Mouse (Mus musculus): ENCODE measurements around the gene Lrig3. TPM values are rescaled to one million over a fixed set of nuclear protein-coding genes. Genes with fewer than 3 reads are reported as not detected.

Gene Lrig3
- polyA plus RNA-seq, 1 experiment: not detected

DNA sequence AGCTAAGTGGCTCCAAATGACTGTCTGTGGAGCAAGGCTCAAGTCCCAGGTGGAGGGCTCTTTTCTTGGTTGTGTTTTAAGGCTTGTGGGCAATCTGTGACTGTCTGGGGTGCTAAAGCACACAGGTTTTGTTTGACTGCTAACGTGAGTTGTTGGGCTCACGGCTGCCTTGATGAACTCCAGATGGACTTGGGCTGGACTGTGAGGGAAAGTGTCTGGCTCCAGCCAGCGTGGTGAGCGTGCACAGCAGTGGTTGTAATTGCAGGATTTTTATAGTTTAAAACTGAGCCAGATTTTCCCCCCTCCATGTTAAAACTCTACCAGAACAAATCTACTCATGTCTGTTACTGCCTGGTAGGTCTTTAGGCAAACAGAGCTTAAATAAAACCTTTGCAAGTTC lies 4.5 kb downstream of the Lrig3 start:
- no peaks in the 10 kb centered on the region for H3K36me3 ChIP-seq (ENCODE audit: control insufficient read depth)
- peaks cover 28% of the 10 kb centered on the region for H3K27me3 ChIP-seq (ENCODE audit: control insufficient read depth)
- H3K9me3 ChIP-seq (ENCODE audit: control insufficient read depth, low read length): no peaks in the 10 kb centered on the region
- TF ChIP-seq GATA1 (IDR thresholded peaks at IDR 0.05; ENCODE audit: low read length) (no peak), TAL1 (IDR thresholded peaks at IDR 0.05; ENCODE audit: low read length) (no peak)
- H3K4me1 ChIP-seq (ENCODE audit: control insufficient read depth): peaks cover 2% of the 10 kb centered on the region
- H3K4me3 ChIP-seq (replicated peaks): no peak overlapping the region

DNA sequence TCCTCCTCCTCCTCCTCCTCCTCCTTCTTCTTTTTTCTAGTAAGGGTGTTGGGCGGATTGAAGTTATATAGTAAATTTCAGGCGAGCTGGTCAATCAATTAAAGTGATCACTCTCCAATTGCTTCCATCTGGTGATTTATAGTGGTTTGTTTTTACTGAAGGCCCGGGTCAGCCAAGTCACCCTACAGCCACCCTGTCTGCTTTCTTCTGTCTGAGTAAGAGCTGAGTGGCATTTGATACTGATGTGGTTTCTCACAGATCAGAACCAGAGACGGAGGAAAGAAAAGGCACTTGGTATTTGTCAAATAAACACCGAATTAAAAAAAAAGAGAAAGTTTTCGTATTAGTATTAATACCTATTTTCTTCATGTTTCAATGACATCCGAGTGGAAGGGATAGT lies 7.8 kb downstream of the Lrig3 start:
- no peak for TF ChIP-seq GATA1 (IDR thresholded peaks at IDR 0.05; ENCODE audit: low read length)
- TF ChIP-seq TAL1 (IDR thresholded peaks at IDR 0.05; ENCODE audit: low read length): no peak
- H3K9me3 ChIP-seq (ENCODE audit: control insufficient read depth, low read length): no peaks in the 10 kb centered on the region
- no peak overlapping the region for H3K4me3 ChIP-seq (replicated peaks)
- no peaks in the 10 kb centered on the region for H3K36me3 ChIP-seq (ENCODE audit: control insufficient read depth)
- H3K4me1 ChIP-seq (ENCODE audit: control insufficient read depth): no peaks in the 10 kb centered on the region
- H3K27me3 ChIP-seq (ENCODE audit: control insufficient read depth): no peaks in the 10 kb centered on the region

DNA sequence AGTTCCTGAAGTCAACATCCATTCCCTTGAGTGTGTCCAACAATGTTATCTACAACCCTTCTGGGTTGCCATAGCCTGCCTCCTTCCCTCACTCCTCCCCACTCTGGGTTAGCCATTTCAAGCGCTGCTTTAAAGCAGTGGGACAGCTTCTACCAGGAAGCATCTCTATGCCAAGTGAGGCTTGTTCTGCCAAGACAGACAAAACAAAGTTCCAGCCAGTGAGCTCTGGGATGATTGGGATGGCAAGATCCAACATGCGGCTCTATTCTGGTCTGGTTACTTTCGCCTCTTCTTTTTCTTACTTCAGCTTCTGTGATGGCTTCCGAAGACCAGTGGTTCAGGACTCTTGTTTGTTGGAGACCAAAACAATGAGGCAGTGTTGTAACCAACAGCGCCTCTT lies 16.0 kb downstream of the Lrig3 start:
- Histone ChIP-seq H3K36me3 (ENCODE audit: control insufficient read depth) (no peaks in the 10 kb centered on the region), H3K27me3 (ENCODE audit: control insufficient read depth) (no peaks in the 10 kb centered on the region), H3K4me1 (ENCODE audit: control insufficient read depth) (no peaks in the 10 kb centered on the region), H3K9me3 (ENCODE audit: control insufficient read depth, low read length) (peaks cover 17% of the 10 kb centered on the region), H3K4me3 (replicated peaks) (no peak overlapping the region)
- no peak for TF ChIP-seq GATA1 (IDR thresholded peaks at IDR 0.05; ENCODE audit: low read length)
- no peak for TF ChIP-seq TAL1 (IDR thresholded peaks at IDR 0.05; ENCODE audit: low read length)

DNA sequence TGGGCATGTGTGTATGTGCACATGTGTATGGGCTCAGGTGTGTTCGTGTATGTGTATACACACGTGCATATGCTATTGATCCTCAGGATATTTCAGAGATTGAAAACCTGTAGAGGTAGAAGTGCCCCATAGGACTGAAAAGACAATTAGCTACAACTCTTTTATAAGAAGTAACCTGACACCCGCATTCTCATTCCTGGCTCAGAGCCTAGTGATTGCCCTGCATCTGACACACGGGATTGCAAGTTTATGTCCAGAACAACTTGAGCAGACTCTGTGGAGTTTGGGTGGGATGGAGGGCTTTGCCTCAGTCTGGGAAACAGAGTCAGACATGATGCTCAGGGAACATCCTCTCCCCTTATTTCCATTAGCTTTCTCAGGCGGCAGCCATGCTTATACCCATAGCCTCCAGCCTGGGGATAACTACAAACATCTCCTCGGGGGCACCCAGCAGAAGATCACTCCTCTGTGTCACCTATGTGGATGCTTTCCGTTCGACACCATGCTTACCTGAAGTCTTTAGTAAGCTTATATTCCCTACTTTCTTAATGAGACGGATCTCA lies 18.6 kb downstream of the Lrig3 start:
- Histone ChIP-seq H3K27me3 (ENCODE audit: control insufficient read depth) (no peaks in the 10 kb centered on the region), H3K9me3 (ENCODE audit: control insufficient read depth, low read length) (peaks cover 30% of the 10 kb centered on the region), H3K36me3 (ENCODE audit: control insufficient read depth) (no peaks in the 10 kb centered on the region), H3K4me1 (ENCODE audit: control insufficient read depth) (no peaks in the 10 kb centered on the region), H3K4me3 (replicated peaks) (no peak overlapping the region)
- TF ChIP-seq TAL1 (IDR thresholded peaks at IDR 0.05; ENCODE audit: low read length): no peak

DNA sequence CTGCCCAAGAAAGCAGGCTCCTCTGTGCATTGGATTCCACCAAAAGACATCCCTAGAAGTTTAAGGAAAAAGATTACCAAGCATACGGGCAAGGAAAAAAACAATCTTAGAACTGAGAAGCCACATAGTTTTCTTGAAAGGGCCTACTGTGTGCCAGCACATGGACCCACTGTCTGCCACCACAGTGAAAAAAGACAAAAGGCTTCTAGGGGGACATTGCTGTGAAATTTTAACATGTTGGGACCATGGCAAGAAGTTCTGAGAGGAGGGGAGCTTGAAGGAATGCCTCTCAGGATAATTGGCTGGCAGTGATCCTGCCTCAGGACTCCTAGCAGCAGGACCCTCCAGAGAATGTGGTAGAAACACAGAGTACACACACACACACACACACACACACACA lies 19.8 kb downstream of the Lrig3 start:
- no peak for TF ChIP-seq TAL1 (IDR thresholded peaks at IDR 0.05; ENCODE audit: low read length)
- Histone ChIP-seq H3K27me3 (ENCODE audit: control insufficient read depth) (no peaks in the 10 kb centered on the region), H3K36me3 (ENCODE audit: control insufficient read depth) (no peaks in the 10 kb centered on the region), H3K4me3 (replicated peaks) (no peak overlapping the region), H3K4me1 (ENCODE audit: control insufficient read depth) (no peaks in the 10 kb centered on the region), H3K9me3 (ENCODE audit: control insufficient read depth, low read length) (peaks cover 30% of the 10 kb centered on the region)

DNA sequence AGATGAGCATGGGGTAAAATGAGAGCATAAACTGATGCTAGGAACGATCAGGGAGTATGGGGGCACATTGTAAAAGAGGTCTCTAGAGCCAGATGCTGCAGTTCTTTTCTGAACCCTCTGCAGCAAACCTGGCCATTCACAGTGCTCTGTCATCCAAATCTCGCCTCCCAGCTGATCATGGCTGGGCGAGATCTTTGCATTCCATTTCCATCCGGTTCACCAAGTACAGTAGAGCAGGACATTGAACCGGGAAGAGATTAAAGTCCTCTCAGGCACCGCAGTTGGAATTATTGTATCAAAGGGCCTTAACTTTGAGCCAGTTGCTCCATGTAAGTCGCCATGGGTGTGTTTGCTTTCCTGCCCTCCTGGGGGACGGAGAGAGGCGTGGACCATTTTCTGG lies 20.5 kb downstream of the Lrig3 start:
- no peaks in the 10 kb centered on the region for H3K27me3 ChIP-seq (ENCODE audit: control insufficient read depth)
- H3K9me3 ChIP-seq (ENCODE audit: control insufficient read depth, low read length): peaks cover 27% of the 10 kb centered on the region
- TF ChIP-seq TAL1 (IDR thresholded peaks at IDR 0.05; ENCODE audit: low read length) (no peak), GATA1 (IDR thresholded peaks at IDR 0.05; ENCODE audit: low read length) (no peak)

DNA sequence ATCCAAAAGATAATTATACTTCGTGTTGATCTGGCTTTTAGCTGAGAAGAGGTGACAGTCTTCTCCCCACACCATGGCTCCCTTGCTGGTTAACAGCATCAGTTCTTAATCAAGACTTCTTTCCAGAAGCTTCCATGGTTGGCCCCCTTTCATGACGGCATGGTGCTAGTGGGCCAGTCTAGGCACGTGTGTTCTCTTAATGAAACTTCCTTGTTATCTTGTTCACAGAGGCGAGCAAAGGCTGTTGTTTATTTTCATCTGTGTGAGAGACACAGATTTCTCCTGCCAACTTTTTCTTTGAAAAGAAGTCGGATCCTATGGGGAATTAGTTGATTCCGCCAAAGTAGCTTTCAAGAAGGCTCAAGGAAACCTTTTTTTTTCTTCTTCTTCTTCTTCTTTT lies 21.3 kb downstream of the Lrig3 start:
- H3K27me3 ChIP-seq (ENCODE audit: control insufficient read depth): no peaks in the 10 kb centered on the region
- H3K4me1 ChIP-seq (ENCODE audit: control insufficient read depth): no peaks in the 10 kb centered on the region
- no peak overlapping the region for H3K4me3 ChIP-seq (replicated peaks)
- no peaks in the 10 kb centered on the region for H3K36me3 ChIP-seq (ENCODE audit: control insufficient read depth)
- H3K9me3 ChIP-seq (ENCODE audit: control insufficient read depth, low read length): peaks cover 27% of the 10 kb centered on the region
- TF ChIP-seq TAL1 (IDR thresholded peaks at IDR 0.05; ENCODE audit: low read length) (no peak), GATA1 (IDR thresholded peaks at IDR 0.05; ENCODE audit: low read length) (no peak)

More for the DNA sequence above, 20.5 kb downstream of the Lrig3 start:
- no peak overlapping the region for H3K4me3 ChIP-seq (replicated peaks)
- H3K4me1 ChIP-seq (ENCODE audit: control insufficient read depth): no peaks in the 10 kb centered on the region
- no peaks in the 10 kb centered on the region for H3K36me3 ChIP-seq (ENCODE audit: control insufficient read depth)

DNA sequence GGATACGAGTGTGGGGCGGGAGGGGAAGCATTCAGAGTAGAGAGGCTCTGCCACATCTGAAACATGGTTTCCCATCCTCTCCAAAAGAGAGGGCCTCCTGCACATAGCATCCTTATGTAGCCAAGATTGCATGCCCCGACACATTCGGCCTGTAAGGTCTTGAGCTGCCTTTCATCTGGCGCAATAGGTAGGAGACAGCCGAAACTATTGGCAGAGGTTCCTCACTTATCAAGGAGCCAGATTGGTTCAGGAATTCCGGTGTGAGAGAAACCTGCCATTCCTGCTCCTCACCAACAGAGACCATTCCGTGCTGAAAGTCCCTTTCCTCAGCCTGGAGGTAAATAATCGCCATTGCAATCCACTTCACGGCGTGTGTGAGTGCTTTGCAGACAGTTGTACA lies 22.1 kb downstream of the Lrig3 start:
- Histone ChIP-seq H3K36me3 (ENCODE audit: control insufficient read depth) (no peaks in the 10 kb centered on the region), H3K4me1 (ENCODE audit: control insufficient read depth) (no peaks in the 10 kb centered on the region), H3K27me3 (ENCODE audit: control insufficient read depth) (no peaks in the 10 kb centered on the region), H3K9me3 (ENCODE audit: control insufficient read depth, low read length) (peaks cover 27% of the 10 kb centered on the region), H3K4me3 (replicated peaks) (no peak overlapping the region)
- TF ChIP-seq GATA1 (IDR thresholded peaks at IDR 0.05; ENCODE audit: low read length) (no peak), TAL1 (IDR thresholded peaks at IDR 0.05; ENCODE audit: low read length) (no peak)

DNA sequence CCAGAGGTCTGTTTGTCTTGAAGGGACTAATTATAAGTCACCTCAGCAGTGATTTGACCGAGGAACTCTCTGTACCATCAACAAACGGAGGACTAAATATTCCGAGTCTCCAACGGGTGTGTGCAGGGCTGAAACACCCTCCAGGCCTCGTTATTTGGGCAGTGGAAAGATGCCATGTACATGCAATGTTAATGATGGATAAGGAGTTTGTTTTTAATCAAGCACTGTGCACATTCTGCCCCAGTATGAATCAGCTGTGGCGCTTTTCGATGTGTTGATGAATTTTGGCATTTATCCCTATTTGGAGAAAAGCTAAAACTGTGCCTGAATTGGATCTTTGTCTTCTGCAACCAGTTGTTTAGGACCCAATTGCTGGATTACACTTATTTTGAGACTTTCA lies 23.9 kb downstream of the Lrig3 start:
- Histone ChIP-seq H3K4me1 (ENCODE audit: control insufficient read depth) (no peaks in the 10 kb centered on the region), H3K9me3 (ENCODE audit: control insufficient read depth, low read length) (peaks cover 22% of the 10 kb centered on the region), H3K27me3 (ENCODE audit: control insufficient read depth) (no peaks in the 10 kb centered on the region), H3K36me3 (ENCODE audit: control insufficient read depth) (no peaks in the 10 kb centered on the region), H3K4me3 (replicated peaks) (no peak overlapping the region)
- TF ChIP-seq GATA1 (IDR thresholded peaks at IDR 0.05; ENCODE audit: low read length) (no peak), TAL1 (IDR thresholded peaks at IDR 0.05; ENCODE audit: low read length) (no peak)

DNA sequence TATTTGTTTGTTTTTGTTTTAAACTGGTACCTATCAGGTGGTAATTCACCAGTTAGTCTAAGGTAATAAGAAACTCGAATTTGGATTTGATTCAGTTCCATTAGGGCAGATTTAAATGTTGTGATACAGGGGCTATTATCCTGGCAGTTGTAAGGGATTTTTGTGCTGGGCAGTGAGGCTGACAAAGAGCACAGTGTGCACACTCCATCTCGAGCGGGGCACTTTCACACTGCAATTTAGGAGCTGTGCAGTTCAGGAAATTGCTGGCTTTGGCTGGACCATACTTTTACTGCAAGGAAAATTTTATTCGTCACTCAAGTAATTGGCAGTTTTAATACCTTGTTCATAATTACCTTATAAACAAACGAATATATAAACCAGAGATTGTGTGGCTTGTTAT lies 24.4 kb downstream of the Lrig3 start:
- H3K4me3 ChIP-seq (replicated peaks): no peak overlapping the region
- no peaks in the 10 kb centered on the region for H3K36me3 ChIP-seq (ENCODE audit: control insufficient read depth)
- peaks cover 23% of the 10 kb centered on the region for H3K9me3 ChIP-seq (ENCODE audit: control insufficient read depth, low read length)
- TF ChIP-seq GATA1 (IDR thresholded peaks at IDR 0.05; ENCODE audit: low read length) (no peak), TAL1 (IDR thresholded peaks at IDR 0.05; ENCODE audit: low read length) (no peak)
- H3K4me1 ChIP-seq (ENCODE audit: control insufficient read depth): no peaks in the 10 kb centered on the region
- H3K27me3 ChIP-seq (ENCODE audit: control insufficient read depth): no peaks in the 10 kb centered on the region
